Comparison of ENCODE assay signal across 7 mouse cellular contexts in the genomic region with DNA sequence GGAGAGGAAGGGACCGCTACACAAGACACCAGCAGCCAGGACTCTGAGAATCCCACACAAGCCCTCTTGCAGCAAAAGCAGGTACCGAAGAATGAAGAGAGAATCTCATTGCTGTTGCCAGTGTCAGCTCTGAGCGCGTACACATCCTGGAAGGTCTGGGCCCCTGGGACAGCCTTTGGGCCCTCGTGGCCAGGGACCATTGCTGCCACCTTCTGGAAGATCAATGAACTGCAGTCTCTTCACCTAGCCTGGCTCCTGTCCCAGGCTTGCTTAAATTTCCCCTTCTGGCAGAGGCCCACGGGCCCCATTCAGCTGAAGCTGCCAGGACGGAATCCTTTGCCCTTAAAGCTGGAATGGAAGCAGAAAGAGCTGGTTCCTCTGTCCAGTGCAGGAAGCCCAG. TPM values are rescaled to one million over a fixed set of nuclear protein-coding genes. Genes with fewer than 3 reads are reported as not detected.
DNase-seq lines count a peak whose midpoint lies in the region; ATAC-seq and TF ChIP-seq lines count a peak whose summit lies in the region.

No protein-coding gene starts in this region.

- H3K36me3 ChIP-seq in E14TG2a.4 (ENCODE audit: insufficient read depth, low read length) = peaks cover 35% of the 10 kb centered on the region
- H3K36me3 ChIP-seq in kidney, embryonic 16.5 days (ENCODE audit: insufficient read depth, low read length) = peaks cover 54% of the 10 kb centered on the region

- H3K9ac ChIP-seq in kidney, embryonic 16.5 days (replicated peaks; ENCODE audit: low read length) = no peak overlapping the region

- H3K4me2 ChIP-seq in kidney, embryonic 16.5 days (replicated peaks; ENCODE audit: low read depth, low read length) = no peak overlapping the region

- H3K9me3 ChIP-seq in E14TG2a.4 (ENCODE audit: low read length) = no peaks in the 10 kb centered on the region
- H3K9me3 ChIP-seq in kidney, embryonic 16.5 days (ENCODE audit: low read length) = no peaks in the 10 kb centered on the region

- peak; percentile 93 for TF ChIP-seq CTCF in E14TG2a.4 (conservative IDR thresholded peaks at IDR 0.05; ENCODE audit: low read length)
- TF ChIP-seq CTCF in lung, adult 2 months (IDR thresholded peaks at IDR 0.05; ENCODE audit: insufficient read depth, low read length) = peak; percentile 95

- no peak overlapping the region for H3K27ac ChIP-seq in kidney, embryonic 16.5 days (ENCODE audit: low read length)

- no peak for TF ChIP-seq POLR2A in lung, adult 2 months (IDR thresholded peaks at IDR 0.05; ENCODE audit: borderline replicate concordance, extremely low read depth, low read depth, low read length)

- H3K4me3 ChIP-seq in E14TG2a.4 (replicated peaks; ENCODE audit: low read length) = peak overlapping the region; percentile 68
- H3K4me3 ChIP-seq in kidney, embryonic 16.5 days (ENCODE audit: low read length) = no peak overlapping the region
- H3K4me3 ChIP-seq in lung, adult 2 months (replicated peaks; ENCODE audit: extremely low read depth, low read depth, low read length) = no peak overlapping the region

- H3K4me1 ChIP-seq in E14TG2a.4 (replicated peaks; ENCODE audit: low read depth, low read length) = peaks cover 60% of the 10 kb centered on the region
- peaks cover 15% of the 10 kb centered on the region for H3K4me1 ChIP-seq in kidney, embryonic 16.5 days (ENCODE audit: insufficient read depth, low read length)
- H3K4me1 ChIP-seq in lung, adult 2 months (ENCODE audit: control insufficient read depth, insufficient read depth, low read length) = no peaks in the 10 kb centered on the region

- peak; percentile 67 for DNase-seq in WW6 (ENCODE audit: low read depth, low spot score)
- peak; percentile 86 for DNase-seq in embryo, embryonic 11 days
- DNase-seq in heart, adult 8-10 months (ENCODE audit: low spot score) = peak; percentile 78
- DNase-seq in lung, adult 2 months = peak; percentile 74
- DNase-seq in right cerebral cortex, adult 2 months (ENCODE audit: low spot score in 2 of 2) = peak; percentile 60 to 67

- H3K27me3 ChIP-seq in E14TG2a.4 (ENCODE audit: insufficient read depth, low read length) = no peaks in the 10 kb centered on the region
- no peaks in the 10 kb centered on the region for H3K27me3 ChIP-seq in kidney, embryonic 16.5 days (ENCODE audit: insufficient read depth, low read length)

- ATAC-seq in kidney, embryonic 16.5 days (ENCODE audit: low FRiP score, low TSS enrichment) = peak; percentile 41; the same call in 1 of the 2 replicates

- whole genome bisulfite sequencing in kidney, embryonic 16.5 days = 28% methylated on average over 7 of the region's 7 CpGs
- WGBS in lung, adult 2 months = 22% methylated on average over 7 of the region's 7 CpGs

RNA-seq across cellular contexts. Expression of a gene that starts 10.0 kb away (rescaled TPM):
- total RNA-seq in heart, adult 8-10 months (2022) = 10 to 100 TPM in 1 of 4 experiments, 1 to 10 TPM in 3; 4.4 to 11.5 (median 6.2) TPM
- 22.5 and 25.1 TPM in 2 replicates for polyA plus RNA-seq in kidney, embryonic 16.5 days (2015; fragmentation: Nextera tagmentation; extraction: Ambion mirVana)
- polyA plus RNA-seq in lung, adult 2 months (2012; rRNA removed) = 9.4 and 12.4 TPM in 2 replicates

RNA-seq across cellular contexts. Expression of a gene that starts 20.4 kb away (rescaled TPM):
- total RNA-seq in heart, adult 8-10 months (2022) = under 1 TPM in 1 of 4 experiments, not detected in 3; 0.06 TPM
- 0.42 and 0.74 TPM in 2 replicates for polyA plus RNA-seq in kidney, embryonic 16.5 days (2015; fragmentation: Nextera tagmentation; extraction: Ambion mirVana)
- 0.15 and 0.34 TPM in 2 replicates for polyA plus RNA-seq in lung, adult 2 months (2012; rRNA removed)

RNA-seq across cellular contexts. Expression of a gene that starts 21.0 kb away (rescaled TPM):
- 10 to 100 TPM in 2 of 4 experiments, 1 to 10 TPM in 2; 8.1 to 11.7 (median 10.3) TPM for total RNA-seq in heart, adult 8-10 months (2022)
- 18.7 and 19.3 TPM in 2 replicates for polyA plus RNA-seq in kidney, embryonic 16.5 days (2015; fragmentation: Nextera tagmentation; extraction: Ambion mirVana)
- polyA plus RNA-seq in lung, adult 2 months (2012; rRNA removed) = 20.3 and 24.2 TPM in 2 replicates

RNA-seq across cellular contexts. Expression of a gene that starts 36.3 kb away (rescaled TPM):
- 100 to 1,000 TPM; 120 to 148 (median 130) TPM for total RNA-seq in heart, adult 8-10 months (2022)
- 71.1 and 75.8 TPM in 2 replicates for polyA plus RNA-seq in kidney, embryonic 16.5 days (2015; fragmentation: Nextera tagmentation; extraction: Ambion mirVana)
- polyA plus RNA-seq in lung, adult 2 months (2012; rRNA removed) = 37.6 and 51.9 TPM in 2 replicates

RNA-seq across cellular contexts. Expression of a gene that starts 40.8 kb away (rescaled TPM):
- total RNA-seq in heart, adult 8-10 months (2022) = 1 to 10 TPM; 3.3 to 4.2 (median 3.7) TPM
- polyA plus RNA-seq in kidney, embryonic 16.5 days (2015; fragmentation: Nextera tagmentation; extraction: Ambion mirVana) = 38.2 and 38.7 TPM in 2 replicates
- 26.4 and 27.3 TPM in 2 replicates for polyA plus RNA-seq in lung, adult 2 months (2012; rRNA removed)
